Mouse (Mus musculus): ENCODE measurements at regions not wholly inside any gene's neighbourhood (a gene's known extent, or its start where the extent isn't known, plus 50 kb on each side); places are given as distances from the start of the nearest gene placed in this dataset.

DNA sequence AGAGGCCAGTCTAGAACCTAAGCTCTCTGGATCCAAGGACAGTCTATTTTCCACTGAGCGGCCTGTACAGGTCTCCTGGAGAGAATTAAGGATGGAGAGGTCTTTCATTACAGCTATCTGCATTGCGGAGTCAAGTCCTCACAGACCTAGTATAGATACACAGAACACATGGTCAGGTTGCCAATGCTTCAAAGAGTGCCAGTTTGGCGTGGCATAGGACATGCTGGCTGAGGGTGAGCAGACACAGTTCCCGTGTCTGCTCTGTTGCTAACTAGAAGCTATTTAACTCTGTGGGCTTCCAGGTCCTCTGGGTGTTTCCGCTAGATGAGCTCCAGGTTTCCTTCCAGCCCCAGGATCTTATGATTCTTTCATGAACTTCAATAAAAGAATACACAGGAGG lies 169.0 kb upstream of the Igfbp7 start:
- H3K27ac ChIP-seq (ENCODE audit: insufficient read depth, low read depth, low read length): no peak overlapping the region
- no peaks in the 10 kb centered on the region for H3K36me3 ChIP-seq (ENCODE audit: control insufficient read depth, insufficient read depth, low read length)
- H3K27me3 ChIP-seq (ENCODE audit: control insufficient read depth, insufficient read depth, low read length): no peaks in the 10 kb centered on the region
- no peaks in the 10 kb centered on the region for H3K4me1 ChIP-seq (ENCODE audit: control insufficient read depth, insufficient read depth, insufficient read length, low read length)
- 82% methylated on average over 5 of the region's 5 CpGs for WGBS
- no peak overlapping the region for H3K4me3 ChIP-seq (ENCODE audit: low read depth, low read length)
- TF ChIP-seq POLR2A (IDR thresholded peaks at IDR 0.05; ENCODE audit: low read depth, low read length) (no peak), CTCF (IDR thresholded peaks at IDR 0.05; ENCODE audit: extremely low read depth, insufficient read length, insufficient replicate concordance, low read depth, low read length) (no peak)

- WGBS: 84% methylated on average over 8 of the region's 8 CpGs
- no peaks in the 10 kb centered on the region for H3K4me1 ChIP-seq (ENCODE audit: control insufficient read depth, insufficient read depth, insufficient read length, low read length)
- H3K27ac ChIP-seq (ENCODE audit: insufficient read depth, low read depth, low read length): no peak overlapping the region
- no peaks in the 10 kb centered on the region for H3K36me3 ChIP-seq (ENCODE audit: control insufficient read depth, insufficient read depth, low read length)
- no peak overlapping the region for H3K4me3 ChIP-seq (ENCODE audit: low read depth, low read length)
- no peak for TF ChIP-seq CTCF (IDR thresholded peaks at IDR 0.05; ENCODE audit: extremely low read depth, insufficient read length, insufficient replicate concordance, low read depth, low read length)
- TF ChIP-seq POLR2A (IDR thresholded peaks at IDR 0.05; ENCODE audit: low read depth, low read length): no peak
- no peaks in the 10 kb centered on the region for H3K27me3 ChIP-seq (ENCODE audit: control insufficient read depth, insufficient read depth, low read length)
Measured at GRCm38 (mm10) chr5:77575780-77576179, 167.9 kb upstream of the Igfbp7 start.

DNA sequence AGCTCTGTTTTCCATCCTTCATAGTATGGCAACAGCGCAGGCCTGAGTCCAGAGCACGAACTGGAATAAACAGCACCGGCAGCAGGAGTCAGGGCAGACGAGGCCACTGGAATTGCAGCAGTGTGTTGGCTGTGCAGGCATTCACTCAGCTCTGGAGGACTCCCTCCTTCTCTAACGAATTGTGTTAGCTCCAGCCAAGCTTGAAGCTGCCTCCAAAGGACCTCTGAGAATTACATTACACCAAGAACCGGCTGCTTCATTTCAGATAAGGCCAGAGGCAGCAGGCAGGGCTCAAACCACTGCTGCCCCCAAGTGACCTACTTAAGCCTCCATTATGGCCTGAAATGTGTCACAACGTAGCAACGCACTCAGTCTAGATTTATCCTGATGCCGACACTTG lies 162.5 kb upstream of the Igfbp7 start:
- no peak overlapping the region for H3K27ac ChIP-seq (ENCODE audit: insufficient read depth, low read depth, low read length)

DNA sequence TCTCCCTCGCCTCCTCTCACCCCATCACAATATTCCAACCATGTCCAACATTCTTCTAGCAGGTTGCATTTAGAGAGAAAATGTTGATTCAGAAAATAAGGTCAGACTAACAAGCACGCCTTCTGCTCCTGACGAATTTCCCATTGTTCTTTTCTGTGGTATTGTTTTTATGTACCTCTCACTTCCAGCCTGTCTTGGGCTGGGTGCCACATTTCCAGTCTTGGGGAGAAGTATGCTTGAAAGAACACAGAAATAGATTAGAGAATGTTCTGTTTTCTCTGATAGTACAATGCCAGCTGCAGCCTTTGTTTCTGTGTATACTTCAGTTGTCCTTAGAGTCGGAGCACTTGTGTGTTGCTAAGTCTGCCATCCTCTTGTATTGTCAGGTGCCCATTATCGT lies 160.3 kb upstream of the Igfbp7 start:
- 77% methylated on average over 5 of the region's 5 CpGs for WGBS
- Histone ChIP-seq H3K4me1 (ENCODE audit: control insufficient read depth, insufficient read depth, insufficient read length, low read length) (no peaks in the 10 kb centered on the region), H3K36me3 (ENCODE audit: control insufficient read depth, insufficient read depth, low read length) (no peaks in the 10 kb centered on the region), H3K27ac (ENCODE audit: insufficient read depth, low read depth, low read length) (no peak overlapping the region), H3K27me3 (ENCODE audit: control insufficient read depth, insufficient read depth, low read length) (no peaks in the 10 kb centered on the region), H3K4me3 (ENCODE audit: low read depth, low read length) (no peak overlapping the region)
- TF ChIP-seq POLR2A (IDR thresholded peaks at IDR 0.05; ENCODE audit: low read depth, low read length) (no peak), CTCF (IDR thresholded peaks at IDR 0.05; ENCODE audit: extremely low read depth, insufficient read length, insufficient replicate concordance, low read depth, low read length) (no peak)

More for the DNA sequence above, 162.5 kb upstream of the Igfbp7 start:
- TF ChIP-seq CTCF (IDR thresholded peaks at IDR 0.05; ENCODE audit: extremely low read depth, insufficient read length, insufficient replicate concordance, low read depth, low read length) (no peak), POLR2A (IDR thresholded peaks at IDR 0.05; ENCODE audit: low read depth, low read length) (no peak)
- Histone ChIP-seq H3K27me3 (ENCODE audit: control insufficient read depth, insufficient read depth, low read length) (no peaks in the 10 kb centered on the region), H3K36me3 (ENCODE audit: control insufficient read depth, insufficient read depth, low read length) (no peaks in the 10 kb centered on the region), H3K4me3 (ENCODE audit: low read depth, low read length) (no peak overlapping the region), H3K4me1 (ENCODE audit: control insufficient read depth, insufficient read depth, insufficient read length, low read length) (no peaks in the 10 kb centered on the region)
- WGBS: 65% methylated on average over 9 of the region's 9 CpGs

GRCm38 (mm10) chr5:77552580-77552979 lies 144.7 kb upstream of the Igfbp7 start:
- H3K4me1 ChIP-seq (ENCODE audit: control insufficient read depth, insufficient read depth, insufficient read length, low read length): no peaks in the 10 kb centered on the region
- no peaks in the 10 kb centered on the region for H3K27me3 ChIP-seq (ENCODE audit: control insufficient read depth, insufficient read depth, low read length)
- H3K27ac ChIP-seq (ENCODE audit: insufficient read depth, low read depth, low read length): no peak overlapping the region
- TF ChIP-seq CTCF (IDR thresholded peaks at IDR 0.05; ENCODE audit: extremely low read depth, insufficient read length, insufficient replicate concordance, low read depth, low read length): no peak
- no peak for TF ChIP-seq POLR2A (IDR thresholded peaks at IDR 0.05; ENCODE audit: low read depth, low read length)
- no peaks in the 10 kb centered on the region for H3K36me3 ChIP-seq (ENCODE audit: control insufficient read depth, insufficient read depth, low read length)
- WGBS: 66% methylated on average over 5 of the region's 5 CpGs
- H3K4me3 ChIP-seq (ENCODE audit: low read depth, low read length): no peak overlapping the region

- no peak for TF ChIP-seq POLR2A (IDR thresholded peaks at IDR 0.05; ENCODE audit: low read depth, low read length)
- TF ChIP-seq CTCF (IDR thresholded peaks at IDR 0.05; ENCODE audit: extremely low read depth, insufficient read length, insufficient replicate concordance, low read depth, low read length): no peak
- no peak overlapping the region for H3K27ac ChIP-seq (ENCODE audit: insufficient read depth, low read depth, low read length)
- H3K36me3 ChIP-seq (ENCODE audit: control insufficient read depth, insufficient read depth, low read length): no peaks in the 10 kb centered on the region
- WGBS: 83% methylated on average over 7 of the region's 7 CpGs
- H3K4me3 ChIP-seq (ENCODE audit: low read depth, low read length): no peak overlapping the region
- no peaks in the 10 kb centered on the region for H3K27me3 ChIP-seq (ENCODE audit: control insufficient read depth, insufficient read depth, low read length)
- no peaks in the 10 kb centered on the region for H3K4me1 ChIP-seq (ENCODE audit: control insufficient read depth, insufficient read depth, insufficient read length, low read length)
Measured at GRCm38 (mm10) chr5:77552081-77552480, 144.2 kb upstream of the Igfbp7 start.

DNA sequence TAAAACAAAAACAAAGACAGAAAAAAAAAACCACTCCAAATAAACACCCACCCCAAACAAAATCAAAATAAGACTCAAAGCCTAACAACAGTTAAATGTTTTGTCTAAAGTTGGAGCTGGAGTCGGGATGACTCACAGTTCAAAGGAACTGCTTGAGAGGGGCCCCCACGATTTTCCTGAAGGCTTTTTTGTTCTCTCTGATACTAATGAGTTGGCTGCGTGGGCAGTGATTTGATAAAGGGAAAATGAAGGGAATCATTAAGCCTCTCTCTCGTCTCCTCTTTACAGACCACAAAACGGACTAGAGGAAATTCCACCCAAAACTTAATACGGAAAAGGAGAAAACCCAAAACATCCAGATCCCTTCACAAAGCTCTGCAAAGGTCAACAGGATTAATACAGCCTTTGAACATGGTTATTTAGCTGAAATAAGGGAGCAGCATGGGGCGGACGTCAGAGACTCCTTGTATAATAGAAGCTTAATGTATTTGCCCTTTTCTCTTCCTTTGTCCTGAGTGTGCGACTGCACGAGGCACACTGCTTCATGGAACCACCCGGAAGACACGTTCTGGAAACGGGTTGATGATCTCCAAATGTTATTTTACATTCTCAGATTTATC lies 138.3 kb upstream of the Igfbp7 start:
- 60% methylated on average over 13 of the region's 13 CpGs for WGBS
- Histone ChIP-seq H3K27me3 (ENCODE audit: control insufficient read depth, insufficient read depth, low read length) (no peaks in the 10 kb centered on the region), H3K4me3 (ENCODE audit: low read depth, low read length) (no peak overlapping the region), H3K4me1 (ENCODE audit: control insufficient read depth, insufficient read depth, insufficient read length, low read length) (no peaks in the 10 kb centered on the region), H3K36me3 (ENCODE audit: control insufficient read depth, insufficient read depth, low read length) (no peaks in the 10 kb centered on the region), H3K27ac (ENCODE audit: insufficient read depth, low read depth, low read length) (no peak overlapping the region)
- TF ChIP-seq POLR2A (IDR thresholded peaks at IDR 0.05; ENCODE audit: low read depth, low read length): no peak
- no peak for TF ChIP-seq CTCF (IDR thresholded peaks at IDR 0.05; ENCODE audit: extremely low read depth, insufficient read length, insufficient replicate concordance, low read depth, low read length)

Measured in small intestine, adult 2 months (tissue).